Mouse (Mus musculus) liver, adult 2 months (tissue): ENCODE measurements around the gene Cbx5. TPM values are rescaled to one million over a fixed set of nuclear protein-coding genes. Genes with fewer than 3 reads are reported as not detected.
A peak's percentile ranks its signal among the peaks of the same experiment; 100 is the strongest.

Source experiments
- DNase-seq: peaks from one replicate; pipeline ENCODE4 v3.0.0-alpha.2; 2011; ENCODE audit warnings: low read depth, low spot score; ENCODE audit errors: extremely low read depth
- H3K27ac ChIP-seq: fragments of 200-500 bp; replicated peaks from 2 replicates; pipeline ENCODE4 v1.5.1; 2012; ENCODE audit warnings: low read depth, mild to moderate bottlenecking, control low read depth, inconsistent platforms, low read length; ENCODE audit not compliant: insufficient read depth
- H3K27me3 ChIP-seq: fragments of 200-500 bp; 2 replicates; pipeline ENCODE4 v1.6.1; 2012; ENCODE audit warnings: mild to moderate bottlenecking, moderate library complexity, low read length, inconsistent platforms; ENCODE audit not compliant: control insufficient read depth, insufficient read depth
- H3K36me3 ChIP-seq: fragments of 200-500 bp; 2 replicates; pipeline ENCODE4 v1.6.1; 2012; ENCODE audit warnings: low read length, inconsistent platforms; ENCODE audit not compliant: control insufficient read depth, insufficient read depth
- H3K4me1 ChIP-seq: fragments of 200-500 bp; 2 replicates; pipeline ENCODE4 v1.6.1; 2011; ENCODE audit warnings: low read length; ENCODE audit not compliant: control insufficient read depth, insufficient read depth
- H3K4me3 ChIP-seq: fragments of 200-500 bp; 2 replicates; pipeline ENCODE4 v1.5.1; 2011; ENCODE audit warnings: low read depth, mild to moderate bottlenecking, control low read depth, low read length, moderate library complexity; ENCODE audit not compliant: insufficient read depth
- H3K79me2 ChIP-seq: fragments of 200-500 bp; 2 replicates; pipeline ENCODE4 v1.6.1; 2012; ENCODE audit warnings: inconsistent platforms, mild to moderate bottlenecking, low read length, moderate library complexity; ENCODE audit not compliant: control insufficient read depth, insufficient read depth
- H3K9ac ChIP-seq: fragments of 200-500 bp; 2 replicates; pipeline ENCODE4 v1.6.1; 2012; ENCODE audit warnings: low read depth, mild to moderate bottlenecking, control low read depth, inconsistent platforms, low read length
- CTCF ChIP-seq: fragments of 200-500 bp; IDR thresholded peaks from 2 replicates; pipeline ENCODE4 v1.5.1; 2011; ENCODE audit warnings: low read depth, low read length, control low read depth
- POLR2A ChIP-seq: fragments of 200-500 bp; IDR thresholded peaks from 2 replicates; pipeline ENCODE4 v1.6.1; 2011; ENCODE audit warnings: low read length, control low read depth; ENCODE audit not compliant: insufficient read depth; ENCODE audit errors: extremely low read depth
- WGBS: fragments of 180-500 bp; shearing (Covaris S2); methylation state at CpG from one replicate; pipeline ENCODE4 v1.1.7; 2018; 5-methylcytosine and 5-hydroxymethylcytosine counted together
- polyA plus RNA-seq: library from polyadenylated mRNA; depleted of rRNA; stranded (reverse); fragments of >200 nt; gene quantifications from 2 replicates; pipeline ENCODE4 v1.2.3, GENCODE M21; 2012
- total RNA-seq: library from RNA; depleted of rRNA; stranded (reverse); fragments of >200 nt; gene quantifications from 2 replicates; pipeline ENCODE4 v1.2.3, GENCODE M21; 2014

The Cbx5 gene
- total and polyA plus RNA-seq, 2 experiments: 4.2 to 14.1 TPM

DNA sequence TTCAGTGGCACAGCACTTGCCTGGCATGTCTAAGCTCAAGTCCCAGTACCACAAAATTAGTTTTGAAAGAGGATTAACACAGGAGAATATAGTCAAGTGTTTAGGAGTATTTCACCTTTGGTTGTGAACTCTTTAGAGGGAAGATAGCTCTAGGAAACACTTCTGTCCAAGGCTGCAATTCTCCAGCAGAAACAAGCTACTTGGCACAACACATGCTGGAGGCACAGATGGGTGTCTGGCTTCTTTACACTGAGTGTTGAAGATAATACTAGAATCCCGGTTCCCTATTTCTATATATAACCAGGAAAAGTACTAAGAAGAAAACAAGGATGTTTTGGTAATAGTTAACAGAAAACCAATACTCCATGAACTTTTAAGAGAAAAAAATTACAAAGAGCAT is 42.8 kb downstream of the Cbx5 start:
- 65% methylated on average over 1 of the region's 1 CpGs for WGBS
- DNase-seq: no peak
- Histone ChIP-seq H3K4me1 (no peaks in the 10 kb centered on the region), H3K79me2 (no peaks in the 10 kb centered on the region), H3K27ac (no peak overlapping the region), H3K9ac (no peak overlapping the region), H3K27me3 (no peaks in the 10 kb centered on the region), H3K4me3 (no peak overlapping the region), H3K36me3 (peaks cover 38% of the 10 kb centered on the region)
- TF ChIP-seq POLR2A (no peak), CTCF (no peak)

DNA sequence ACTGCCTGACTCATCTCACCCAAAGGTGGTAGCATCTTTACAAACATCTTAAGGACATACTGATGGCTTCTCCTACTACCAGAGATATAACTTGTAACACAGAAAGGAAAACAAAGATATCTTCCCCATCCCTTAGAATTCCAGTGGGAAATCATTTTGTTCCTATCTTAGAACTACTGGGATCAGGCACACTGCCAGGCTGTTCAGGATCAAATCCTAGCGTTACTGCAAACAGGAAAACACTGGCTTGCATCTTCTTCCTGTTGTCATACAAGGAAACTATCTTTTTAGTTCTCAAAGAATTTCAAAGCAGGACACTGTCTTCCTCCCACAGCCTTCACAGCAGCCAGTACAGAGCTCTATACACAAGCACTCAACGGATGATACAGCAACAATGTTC is 46.0 kb downstream of the Cbx5 start:
- peaks cover 19% of the 10 kb centered on the region; the same call in 1 of the 2 replicates for H3K36me3 ChIP-seq
- DNase-seq: no peak

DNA sequence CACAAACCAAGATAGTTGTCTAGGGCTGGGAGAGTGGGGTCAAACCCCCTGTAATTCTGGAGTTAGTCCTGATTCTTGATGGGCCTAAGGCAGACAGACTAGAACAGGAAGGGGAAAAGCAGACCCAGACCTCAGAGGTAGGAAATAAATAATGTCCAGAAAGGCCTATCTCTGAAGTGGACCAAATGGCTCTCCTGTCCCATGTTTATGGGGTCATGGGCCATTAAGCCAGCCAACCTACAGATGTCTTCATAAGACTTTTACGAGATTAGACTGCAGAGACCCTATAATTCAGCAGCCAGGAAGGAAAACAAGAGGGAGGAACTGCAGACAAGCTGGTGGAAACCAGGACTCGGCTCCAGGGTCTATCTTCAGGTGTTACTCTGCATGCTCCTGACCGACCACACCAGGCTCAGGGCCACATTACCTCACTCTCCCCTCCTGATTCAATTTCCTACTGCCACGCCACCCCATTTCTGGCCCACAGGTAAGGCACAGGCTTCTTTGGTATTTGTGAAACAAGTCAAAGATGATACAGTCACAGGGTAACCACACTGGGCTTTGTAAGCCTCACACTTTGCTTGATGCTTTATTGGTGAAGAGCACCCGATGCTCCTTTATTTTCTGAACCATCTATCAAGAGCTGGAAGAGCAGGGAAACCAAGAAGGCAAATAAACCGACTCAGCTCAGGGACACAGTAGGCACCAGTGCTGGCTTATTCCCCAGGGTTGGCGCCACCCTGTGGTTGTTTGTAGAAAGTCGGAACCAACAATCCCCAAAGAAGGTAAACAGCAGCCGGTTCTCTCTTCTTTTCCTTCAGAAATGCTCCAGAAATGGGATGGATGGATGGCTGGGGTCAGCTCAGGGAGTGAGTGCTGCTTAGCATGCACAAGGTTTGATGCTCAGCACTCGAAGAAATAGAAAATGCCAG is 48.8 kb downstream of the Cbx5 start:
- Histone ChIP-seq H3K36me3 (peaks cover 5% of the 10 kb centered on the region; the same call in 1 of the 2 replicates), H3K9ac (no peak overlapping the region)
- DNase-seq: peak; percentile 9

More for the DNA sequence above, 46.0 kb downstream of the Cbx5 start:
- H3K27ac ChIP-seq: no peak overlapping the region
- no peaks in the 10 kb centered on the region for H3K27me3 ChIP-seq
- WGBS: 69% methylated on average over 2 of the region's 2 CpGs
- no peaks in the 10 kb centered on the region for H3K4me1 ChIP-seq
- TF ChIP-seq POLR2A (no peak), CTCF (no peak)
- H3K9ac ChIP-seq: no peak overlapping the region
- no peak overlapping the region for H3K4me3 ChIP-seq
- H3K79me2 ChIP-seq: no peaks in the 10 kb centered on the region

DNA sequence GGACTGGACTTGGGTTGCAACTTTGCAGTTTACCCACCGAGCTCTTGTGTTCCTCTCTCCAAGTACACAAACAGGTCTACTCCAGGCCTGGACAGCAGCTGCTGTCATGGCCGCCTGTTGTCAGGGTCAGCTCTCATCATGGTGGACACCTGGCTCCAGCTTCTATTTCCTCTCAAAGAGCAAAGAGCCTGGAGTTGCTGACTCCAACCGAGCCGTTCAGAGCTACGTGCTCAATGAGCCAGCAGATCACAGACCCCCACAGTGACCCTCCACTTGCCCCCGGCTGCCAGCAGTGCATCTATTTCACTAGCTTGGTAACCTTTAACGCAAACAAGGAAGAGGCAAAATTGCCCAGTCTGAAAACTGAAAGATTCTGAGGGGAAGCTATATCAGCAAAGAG is 49.5 kb downstream of the Cbx5 start:
- WGBS: 92% methylated on average over 7 of the region's 7 CpGs

More for the DNA sequence above, 48.8 kb downstream of the Cbx5 start:
- H3K79me2 ChIP-seq: no peaks in the 10 kb centered on the region
- TF ChIP-seq POLR2A (no peak), CTCF (peak; percentile 73)
- no peak overlapping the region for H3K27ac ChIP-seq
- WGBS: 60% methylated on average over 10 of the region's 10 CpGs
- no peaks in the 10 kb centered on the region for H3K27me3 ChIP-seq
- H3K4me1 ChIP-seq: no peaks in the 10 kb centered on the region
- no peak overlapping the region for H3K4me3 ChIP-seq

DNA sequence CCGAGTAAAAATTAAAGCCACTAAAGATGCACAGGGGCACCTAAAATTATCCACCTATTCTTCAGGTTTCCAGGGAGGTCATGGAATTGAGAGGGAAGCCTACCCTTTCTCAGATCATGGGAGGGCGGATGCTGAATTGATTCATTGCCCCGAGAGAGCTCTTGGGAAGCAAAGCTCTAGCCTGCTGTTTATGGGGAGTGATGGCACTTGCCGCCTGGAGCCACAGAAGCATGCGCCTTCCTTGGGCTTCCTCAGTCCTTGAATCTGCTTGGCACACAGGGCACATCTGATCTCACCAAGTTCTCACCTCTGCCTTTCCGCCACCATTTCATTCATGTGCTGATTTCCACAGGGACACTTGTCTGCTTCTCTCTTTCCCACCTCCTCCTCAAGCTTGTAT is 51.8 kb downstream of the Cbx5 start:
- WGBS: 92% methylated on average over 6 of the region's 6 CpGs
- Histone ChIP-seq H3K79me2 (no peaks in the 10 kb centered on the region), H3K4me1 (peaks cover 3% of the 10 kb centered on the region; the same call in 1 of the 2 replicates), H3K36me3 (0 out of 2 replicates have a peak, but pooled peaks cover 3% of the 10 kb centered on the region), H3K27me3 (peaks cover 4% of the 10 kb centered on the region), H3K27ac (no peak overlapping the region), H3K9ac (no peak overlapping the region), H3K4me3 (no peak overlapping the region)
- DNase-seq: no peak
- no peak for TF ChIP-seq POLR2A
- TF ChIP-seq CTCF: no peak

More for the DNA sequence above, 49.5 kb downstream of the Cbx5 start:
- Histone ChIP-seq H3K79me2 (no peaks in the 10 kb centered on the region), H3K4me3 (no peak overlapping the region), H3K36me3 (0 out of 2 replicates have a peak, but pooled peaks cover 5% of the 10 kb centered on the region), H3K9ac (no peak overlapping the region), H3K4me1 (no peaks in the 10 kb centered on the region), H3K27ac (no peak overlapping the region), H3K27me3 (no peaks in the 10 kb centered on the region)
- no peak for DNase-seq
- no peak for TF ChIP-seq POLR2A
- TF ChIP-seq CTCF: no peak
